Mouse (Mus musculus): ENCODE measurements around the gene Aurka. TPM values are rescaled to one million over a fixed set of nuclear protein-coding genes. Genes with fewer than 3 reads are reported as not detected.
A peak's percentile ranks its signal among the peaks of the same experiment; 100 is the strongest.

Aurka gene
- polyA plus RNA-seq (2015; fragmentation: Nextera tagmentation; extraction: Ambion mirVana), result 99.6 and 103 TPM in 2 replicates

DNA sequence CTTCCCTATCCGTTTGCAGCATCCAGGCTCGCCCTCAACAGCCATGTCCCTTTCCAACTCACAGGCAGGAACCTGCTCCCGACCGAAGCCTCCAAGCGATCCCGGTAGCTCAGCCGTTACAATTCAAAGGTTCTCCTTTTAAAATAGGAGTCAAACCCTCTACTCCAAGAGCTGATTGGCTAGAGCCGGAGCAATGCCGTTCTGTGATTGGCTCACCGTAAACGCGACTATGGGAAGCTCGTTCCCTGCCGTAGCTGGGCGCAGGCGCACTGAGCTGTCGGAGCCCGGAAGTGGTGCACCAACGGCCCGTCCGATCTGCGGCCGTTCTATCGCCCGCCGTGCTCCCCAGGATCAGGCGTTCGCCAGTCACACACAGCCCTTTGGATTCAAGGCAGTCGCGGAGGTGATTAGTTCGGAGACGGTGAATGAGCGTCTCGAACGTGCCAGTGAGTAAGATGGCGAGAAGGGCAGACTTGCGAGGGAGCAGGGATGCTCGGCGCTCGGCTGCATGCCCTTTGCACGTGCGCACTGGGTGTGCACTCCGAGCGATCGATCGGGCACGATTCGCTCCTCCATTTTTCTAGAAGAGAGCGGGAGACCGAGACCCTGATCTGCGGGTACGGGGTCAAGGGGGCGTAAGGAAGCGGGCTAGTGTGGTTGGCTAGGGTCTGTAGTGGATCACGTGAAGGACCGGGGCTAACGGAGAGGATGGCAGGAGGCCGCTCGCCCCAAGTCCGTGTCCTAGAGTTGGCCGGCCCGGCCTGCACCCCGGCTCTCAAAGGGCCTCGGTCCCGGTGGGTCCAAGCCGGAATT lies at the start of gene Aurka, which contains the start of gene Cstf1:
Aurka (minus strand) TSS at position 125 of the 813 bp plus-strand sequence.
Cstf1 (plus strand) TSS at position 271 of the 813 bp plus-strand sequence.
- Histone ChIP-seq H3K36me3 (peaks cover 21% of the 10 kb centered on the region), H3K27me3 (replicated peaks) (no peaks in the 10 kb centered on the region), H3K4me1 (replicated peaks) (peaks cover 12% of the 10 kb centered on the region), H3K4me2 (replicated peaks) (peak within 1 kb of the TSS; percentile 66), H3K9ac (peak within 1 kb of the TSS; percentile 91), H3K9me3 (no peaks in the 10 kb centered on the region), H3K4me3 (replicated peaks) (peak within 1 kb of the TSS; percentile 90), H3K27ac (peak within 1 kb of the TSS; percentile 88)
- peak; percentile 99 for ATAC-seq
- under 1% methylated on average over 66 of the region's 66 CpGs for WGBS

DNA sequence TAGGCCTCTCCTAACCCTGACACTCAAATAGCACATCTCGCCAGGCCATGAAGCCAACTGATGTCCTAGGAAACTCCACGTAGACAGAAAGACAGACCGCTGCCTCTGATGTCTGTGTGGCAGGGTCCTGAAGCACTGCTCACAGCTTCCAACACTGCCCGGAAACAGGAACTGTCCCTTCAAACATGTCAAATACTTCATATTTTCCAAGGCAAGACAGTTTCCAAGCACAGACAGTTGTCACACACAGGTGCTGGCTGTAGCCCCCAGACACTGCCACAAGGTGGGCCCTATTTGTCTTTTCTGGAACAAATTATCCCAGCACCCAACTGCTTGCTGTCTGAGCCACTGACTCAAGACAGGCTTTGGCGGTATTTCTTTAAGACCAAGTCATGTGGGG lies 47.9 kb upstream of the Aurka start:
- Histone ChIP-seq H3K4me2 (replicated peaks) (no peak overlapping the region), H3K4me3 (replicated peaks) (no peak overlapping the region), H3K4me1 (replicated peaks) (no peaks in the 10 kb centered on the region), H3K27ac (no peak overlapping the region), H3K36me3 (no peaks in the 10 kb centered on the region), H3K9ac (no peak overlapping the region), H3K9me3 (no peaks in the 10 kb centered on the region), H3K27me3 (replicated peaks) (no peaks in the 10 kb centered on the region)
- 84% methylated on average over 5 of the region's 5 CpGs for WGBS
- no peak for ATAC-seq

DNA sequence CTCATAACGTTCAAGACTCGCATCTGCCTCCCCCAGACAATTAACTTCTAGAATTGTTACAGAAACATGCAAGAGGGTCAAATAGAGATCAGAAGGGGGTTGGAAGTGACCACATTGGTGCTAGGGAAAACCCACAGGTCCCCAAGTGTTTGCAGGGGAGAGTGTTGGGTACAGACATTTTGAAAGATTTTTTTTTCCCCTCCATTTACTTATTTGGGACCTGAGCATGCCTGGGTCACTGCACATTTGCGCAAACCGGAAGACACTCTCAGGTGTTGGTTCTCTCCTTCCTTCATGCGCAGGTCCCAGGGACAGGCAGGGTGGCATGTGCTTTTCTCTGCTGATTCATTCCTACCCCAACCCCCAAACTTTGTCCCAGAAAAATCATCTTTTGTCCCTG lies 46.5 kb upstream of the Aurka start:
- WGBS, result 82% methylated on average over 5 of the region's 5 CpGs
- Histone ChIP-seq H3K27ac (no peak overlapping the region), H3K27me3 (replicated peaks) (no peaks in the 10 kb centered on the region), H3K9ac (no peak overlapping the region), H3K9me3 (no peaks in the 10 kb centered on the region), H3K4me2 (replicated peaks) (no peak overlapping the region), H3K36me3 (no peaks in the 10 kb centered on the region), H3K4me3 (replicated peaks) (no peak overlapping the region), H3K4me1 (replicated peaks) (no peaks in the 10 kb centered on the region)
- ATAC-seq, result no peak

DNA sequence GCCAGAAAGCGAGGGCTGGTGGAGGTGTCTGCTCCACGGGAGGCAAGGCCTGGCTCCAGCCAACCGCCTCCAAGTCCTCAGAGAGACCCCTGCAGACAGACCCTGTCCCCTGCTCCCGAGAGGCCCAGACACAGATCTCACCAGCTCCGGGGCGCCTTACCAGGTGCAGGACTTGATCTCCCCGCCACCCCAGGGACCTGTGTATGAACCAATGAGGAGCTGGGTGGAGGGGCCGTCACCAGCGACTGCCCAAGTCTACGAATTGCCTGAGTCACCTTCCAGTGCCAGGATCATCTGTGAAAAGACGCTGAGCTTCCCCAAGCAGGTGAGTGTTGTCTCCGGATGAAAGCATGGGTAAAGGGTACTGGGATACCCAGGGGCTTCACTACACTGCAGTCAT lies 45.9 kb upstream of the Aurka start:
- Histone ChIP-seq H3K27me3 (replicated peaks) (no peaks in the 10 kb centered on the region), H3K4me3 (replicated peaks) (no peak overlapping the region), H3K4me2 (replicated peaks) (no peak overlapping the region), H3K4me1 (replicated peaks) (no peaks in the 10 kb centered on the region), H3K36me3 (no peaks in the 10 kb centered on the region), H3K9ac (no peak overlapping the region), H3K9me3 (no peaks in the 10 kb centered on the region), H3K27ac (no peak overlapping the region)
- no peak for ATAC-seq
- WGBS, result 54% methylated on average over 12 of the region's 12 CpGs

DNA sequence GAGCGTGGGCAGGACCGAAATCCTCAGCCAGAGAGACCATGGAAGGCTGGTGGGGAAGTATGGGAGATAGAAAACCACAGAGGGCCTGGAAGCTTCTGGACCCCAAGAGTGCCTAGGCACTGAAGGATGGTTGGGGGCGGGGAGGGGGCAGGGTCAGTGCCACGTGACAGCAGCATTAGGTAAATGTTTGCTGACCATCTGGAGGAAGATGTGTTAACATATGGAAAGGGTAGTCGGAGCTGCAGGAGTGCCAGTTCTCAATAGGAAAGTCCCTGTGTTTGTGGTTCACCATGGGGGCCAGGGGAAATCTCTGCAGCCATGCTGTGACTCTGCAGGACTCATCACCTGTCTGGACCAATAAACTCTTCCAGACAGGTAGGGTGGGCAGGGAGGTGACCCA lies 43.6 kb upstream of the Aurka start:
- Histone ChIP-seq H3K36me3 (no peaks in the 10 kb centered on the region), H3K4me1 (replicated peaks) (no peaks in the 10 kb centered on the region), H3K9ac (no peak overlapping the region), H3K27ac (no peak overlapping the region), H3K9me3 (no peaks in the 10 kb centered on the region), H3K27me3 (replicated peaks) (no peaks in the 10 kb centered on the region), H3K4me3 (replicated peaks) (no peak overlapping the region), H3K4me2 (replicated peaks) (no peak overlapping the region)
- ATAC-seq, result no peak
- WGBS, result 47% methylated on average over 5 of the region's 5 CpGs

DNA sequence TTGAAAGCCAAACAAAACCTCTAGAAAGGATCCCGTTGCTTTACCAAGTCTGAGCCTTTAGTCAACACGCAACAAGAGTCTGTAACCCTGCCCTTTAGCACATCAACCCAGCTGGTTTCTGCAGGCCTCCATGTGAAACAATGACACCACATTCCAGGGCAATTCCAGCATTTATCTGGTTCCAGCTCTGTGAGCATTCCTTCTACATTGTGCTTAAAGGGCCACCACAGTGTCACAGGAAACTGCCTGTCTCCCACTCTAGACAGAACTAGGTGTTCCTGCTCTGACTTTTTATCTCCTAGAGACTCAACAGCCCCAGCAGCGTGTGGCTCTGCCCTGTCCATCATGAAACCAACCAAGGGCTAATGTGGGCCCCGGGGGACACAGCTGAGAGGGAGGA lies 42.9 kb upstream of the Aurka start:
- no peaks in the 10 kb centered on the region for H3K9me3 ChIP-seq
- H3K27ac ChIP-seq, result no peak overlapping the region
- H3K9ac ChIP-seq, result no peak overlapping the region
- no peaks in the 10 kb centered on the region for H3K27me3 ChIP-seq (replicated peaks)
- H3K4me3 ChIP-seq (replicated peaks), result no peak overlapping the region
- H3K4me2 ChIP-seq (replicated peaks), result no peak overlapping the region
- WGBS, result 20% methylated on average over 4 of the region's 4 CpGs
- ATAC-seq, result no peak
- H3K36me3 ChIP-seq, result no peaks in the 10 kb centered on the region
- H3K4me1 ChIP-seq (replicated peaks), result no peaks in the 10 kb centered on the region

DNA sequence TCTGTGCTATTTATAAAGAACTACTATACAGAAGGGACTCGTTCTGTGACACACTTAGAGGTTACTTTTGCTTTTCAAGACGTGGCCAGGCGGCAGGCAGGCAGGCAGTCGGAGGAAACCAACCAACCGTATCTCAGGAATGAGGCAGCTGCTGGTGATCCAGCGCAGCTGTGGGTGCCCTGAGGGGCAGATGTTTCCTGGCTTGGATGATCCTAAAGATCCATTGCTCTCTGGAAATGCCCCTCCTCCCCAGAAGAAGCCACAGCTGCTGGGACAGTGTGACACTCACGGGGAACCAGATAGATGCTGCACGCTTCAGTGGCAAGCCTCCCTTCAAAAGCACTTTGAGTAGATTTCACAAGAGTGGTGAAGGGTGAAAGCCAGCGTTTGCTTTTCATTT lies 42.1 kb upstream of the Aurka start:
- Histone ChIP-seq H3K4me3 (replicated peaks) (no peak overlapping the region), H3K9me3 (no peaks in the 10 kb centered on the region), H3K4me2 (replicated peaks) (0 out of 2 replicates have a peak overlapping the region, but pooled peaks have one; percentile 14), H3K9ac (no peak overlapping the region), H3K4me1 (replicated peaks) (no peaks in the 10 kb centered on the region), H3K36me3 (no peaks in the 10 kb centered on the region), H3K27me3 (replicated peaks) (no peaks in the 10 kb centered on the region), H3K27ac (no peak overlapping the region)
- 14% methylated on average over 9 of the region's 9 CpGs for WGBS
- no peak for ATAC-seq

DNA sequence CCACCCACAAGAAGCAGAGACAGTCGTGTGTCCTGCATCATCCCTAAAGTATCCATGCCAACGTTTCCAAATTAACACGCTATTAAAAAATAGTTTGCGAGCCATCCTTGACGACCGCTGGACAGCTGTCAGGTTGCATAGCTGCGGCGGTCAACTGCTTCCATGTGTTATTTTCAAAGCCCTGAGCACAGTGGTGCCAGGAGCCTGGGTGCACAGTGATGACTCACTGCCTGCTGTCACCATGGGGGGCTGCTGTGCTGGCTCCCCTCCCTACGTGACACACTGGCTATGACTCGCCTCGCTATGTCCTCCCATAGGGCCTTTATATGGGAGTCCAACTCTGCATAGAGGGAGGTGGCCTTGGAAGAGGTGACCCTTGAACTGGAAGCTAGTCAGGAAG lies 40.8 kb upstream of the Aurka start:
- Histone ChIP-seq H3K4me1 (replicated peaks) (no peaks in the 10 kb centered on the region), H3K9me3 (no peaks in the 10 kb centered on the region)
- ATAC-seq, result no peak

DNA sequence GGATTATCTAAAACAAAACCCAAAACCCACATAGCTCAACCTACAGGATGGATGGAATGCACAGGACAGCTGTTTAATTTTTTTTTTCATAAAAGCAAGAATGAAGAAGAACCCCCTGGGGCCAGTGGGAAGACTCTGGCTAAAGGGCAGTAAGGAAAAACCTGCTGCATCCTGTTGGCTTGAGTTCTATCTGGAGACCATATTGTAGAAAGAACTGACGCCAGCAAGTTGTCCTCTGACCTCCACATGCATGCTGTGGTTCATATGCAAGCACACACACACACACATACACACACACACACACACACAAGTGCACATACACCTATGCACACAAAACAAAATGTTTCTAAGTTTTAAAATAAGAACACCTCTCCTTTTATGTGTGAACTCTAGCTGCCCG lies 40.4 kb upstream of the Aurka start:
- no peaks in the 10 kb centered on the region for H3K4me1 ChIP-seq (replicated peaks)
- no peaks in the 10 kb centered on the region for H3K9me3 ChIP-seq
- no peak overlapping the region for H3K27ac ChIP-seq
- ATAC-seq, result no peak
- H3K4me2 ChIP-seq (replicated peaks), result no peak overlapping the region
- WGBS, result 80% methylated on average over 2 of the region's 2 CpGs
- no peaks in the 10 kb centered on the region for H3K27me3 ChIP-seq (replicated peaks)
- H3K4me3 ChIP-seq (replicated peaks), result no peak overlapping the region
- no peak overlapping the region for H3K9ac ChIP-seq
- no peaks in the 10 kb centered on the region for H3K36me3 ChIP-seq

More for the DNA sequence above, 40.8 kb upstream of the Aurka start:
- Histone ChIP-seq H3K27me3 (replicated peaks) (no peaks in the 10 kb centered on the region), H3K27ac (no peak overlapping the region), H3K4me2 (replicated peaks) (no peak overlapping the region), H3K9ac (no peak overlapping the region), H3K4me3 (replicated peaks) (no peak overlapping the region), H3K36me3 (no peaks in the 10 kb centered on the region)
- 84% methylated on average over 11 of the region's 11 CpGs for WGBS

DNA sequence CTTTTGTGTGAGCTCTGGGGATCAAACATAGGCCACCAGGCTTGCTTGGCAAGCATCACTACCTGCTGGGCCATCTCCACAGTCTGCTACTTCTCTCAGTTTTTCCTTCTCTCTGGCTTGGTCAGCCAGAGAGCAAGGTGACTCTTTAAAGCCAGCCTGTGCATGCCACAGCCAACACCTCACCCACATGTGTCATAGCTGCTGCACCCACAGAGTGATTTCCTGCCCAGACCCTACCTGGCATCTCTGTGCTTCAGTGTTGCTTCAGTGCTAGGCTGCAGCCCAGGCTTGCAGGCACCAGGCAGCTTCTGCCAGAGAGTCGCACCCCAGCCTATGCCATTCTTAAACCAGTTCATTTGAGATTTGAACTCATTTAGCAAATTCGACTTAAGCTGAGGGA lies 37.2 kb upstream of the Aurka start:
- Histone ChIP-seq H3K4me1 (replicated peaks) (no peaks in the 10 kb centered on the region), H3K9me3 (no peaks in the 10 kb centered on the region), H3K9ac (no peak overlapping the region), H3K4me2 (replicated peaks) (no peak overlapping the region), H3K4me3 (replicated peaks) (no peak overlapping the region), H3K27me3 (replicated peaks) (no peaks in the 10 kb centered on the region), H3K36me3 (no peaks in the 10 kb centered on the region), H3K27ac (no peak overlapping the region)
- no peak for ATAC-seq
- WGBS, result 72% methylated on average over 2 of the region's 2 CpGs

DNA sequence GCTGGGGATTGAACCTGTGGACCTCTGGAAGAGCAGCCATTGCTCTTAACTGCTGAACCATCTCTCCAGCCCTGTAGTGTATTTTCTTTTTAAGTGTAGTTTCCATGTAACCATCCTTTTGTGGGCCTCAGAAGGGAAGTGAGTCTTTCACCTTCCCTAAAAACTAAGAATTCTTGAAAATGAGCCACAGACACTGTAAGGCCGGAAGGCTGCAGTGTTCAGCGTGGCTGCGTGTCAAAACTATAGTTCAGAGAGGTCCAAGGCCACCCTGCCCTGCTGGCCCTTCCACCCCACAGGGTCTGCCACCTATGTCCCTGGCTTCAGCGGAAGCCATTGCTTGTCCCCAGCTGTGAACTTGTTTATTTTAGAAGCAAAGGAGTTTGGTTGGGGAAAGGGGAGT lies 35.8 kb upstream of the Aurka start:
- no peak overlapping the region for H3K27ac ChIP-seq
- no peak overlapping the region for H3K4me2 ChIP-seq (replicated peaks)
- H3K4me3 ChIP-seq (replicated peaks), result no peak overlapping the region
- no peaks in the 10 kb centered on the region for H3K36me3 ChIP-seq
- ATAC-seq, result no peak
- H3K4me1 ChIP-seq (replicated peaks), result no peaks in the 10 kb centered on the region
- no peaks in the 10 kb centered on the region for H3K9me3 ChIP-seq
- no peaks in the 10 kb centered on the region for H3K27me3 ChIP-seq (replicated peaks)
- H3K9ac ChIP-seq, result no peak overlapping the region
- 67% methylated on average over 4 of the region's 4 CpGs for WGBS

DNA sequence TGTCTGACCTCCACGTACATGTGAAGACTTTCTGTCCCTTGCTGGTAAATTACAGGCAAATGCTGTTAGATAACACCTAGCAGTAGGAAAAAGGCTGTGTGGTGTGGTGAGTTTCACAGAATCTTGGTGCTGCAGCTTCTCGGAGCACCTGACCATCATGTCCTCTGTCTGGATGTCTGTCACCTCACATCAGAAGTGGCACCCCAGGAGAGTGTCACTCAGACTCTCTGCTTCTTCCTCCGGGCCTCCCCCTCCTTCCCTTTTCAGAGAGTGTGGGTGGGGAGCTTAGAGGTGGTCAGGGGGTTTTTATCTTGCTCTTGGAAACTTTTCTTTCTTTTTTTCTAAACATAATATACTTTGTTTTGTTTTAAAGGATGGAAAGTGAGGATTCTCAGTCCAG lies 34.7 kb upstream of the Aurka start:
- no peaks in the 10 kb centered on the region for H3K36me3 ChIP-seq
- H3K9ac ChIP-seq, result no peak overlapping the region
- H3K4me1 ChIP-seq (replicated peaks), result no peaks in the 10 kb centered on the region
- no peak overlapping the region for H3K4me2 ChIP-seq (replicated peaks)
- H3K27ac ChIP-seq, result no peak overlapping the region
- H3K9me3 ChIP-seq, result no peaks in the 10 kb centered on the region
- no peak for ATAC-seq
- H3K27me3 ChIP-seq (replicated peaks), result no peaks in the 10 kb centered on the region
- no peak overlapping the region for H3K4me3 ChIP-seq (replicated peaks)
- WGBS, result 65% methylated on average over 3 of the region's 3 CpGs

DNA sequence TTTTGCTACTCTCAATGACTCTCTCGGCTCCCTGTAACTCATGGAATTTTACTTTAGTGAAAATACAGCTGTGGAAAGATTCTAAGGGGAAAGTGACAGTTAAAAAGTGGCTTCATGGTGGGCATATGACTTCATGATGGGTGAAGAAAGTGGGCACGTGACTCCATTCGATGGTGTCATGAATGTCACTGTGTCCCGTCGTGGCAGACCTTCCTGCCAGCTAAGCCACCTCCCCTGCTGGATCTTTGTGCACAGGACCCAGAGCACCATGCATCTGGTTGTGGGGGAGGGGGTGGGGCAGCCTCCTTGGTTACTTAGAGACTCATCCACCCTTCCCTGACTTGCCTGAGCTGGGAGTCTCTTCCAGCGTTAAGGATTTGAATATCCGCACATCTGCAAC lies 33.9 kb upstream of the Aurka start:
- Histone ChIP-seq H3K36me3 (no peaks in the 10 kb centered on the region), H3K9ac (no peak overlapping the region), H3K27ac (no peak overlapping the region), H3K27me3 (replicated peaks) (no peaks in the 10 kb centered on the region), H3K4me1 (replicated peaks) (no peaks in the 10 kb centered on the region), H3K4me3 (replicated peaks) (no peak overlapping the region), H3K9me3 (no peaks in the 10 kb centered on the region), H3K4me2 (replicated peaks) (no peak overlapping the region)
- ATAC-seq, result no peak
- 58% methylated on average over 7 of the region's 7 CpGs for WGBS

All from intestine, embryonic 15.5 days (tissue).